Mouse (Mus musculus): Measurements from ENCODE around the gene Txnrd1. TPM values are rescaled to one million over a fixed set of nuclear protein-coding genes. Genes with fewer than 3 reads are reported as not detected.

The Txnrd1 gene
- polyA plus RNA-seq (2015; fragmentation: Nextera tagmentation; extraction: Ambion mirVana): 67.9 and 78.2 TPM in 2 replicates

DNA sequence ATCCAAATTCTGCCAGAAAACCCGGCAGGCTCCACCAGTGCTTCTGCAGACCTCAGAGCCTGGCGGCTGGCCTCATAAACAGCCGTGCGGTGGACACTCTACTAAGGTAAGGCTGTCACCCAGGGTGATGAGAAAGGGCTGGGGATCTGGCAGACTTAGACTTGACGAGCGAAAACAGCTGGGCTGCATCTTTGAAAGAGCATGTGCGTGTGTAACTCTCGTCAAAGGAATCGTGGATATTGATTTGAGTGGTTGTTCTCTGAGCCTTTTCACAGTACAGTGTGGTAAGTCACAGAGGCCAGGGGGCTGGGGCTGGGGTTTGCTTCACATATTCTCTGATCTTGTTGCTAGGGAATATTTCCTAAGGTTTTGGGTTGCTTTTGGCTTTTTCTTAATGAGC is at the start of gene Txnrd1:
Txnrd1 (plus strand) TSS at position 26 of the 400 bp plus-strand sequence.
- no peak within 1 kb of the TSS for H3K4me3 ChIP-seq (replicated peaks)
- no peak for DNase-seq
- 71% methylated on average over 9 of the region's 9 CpGs for WGBS (ENCODE audit: insufficient replicate concordance)

DNA sequence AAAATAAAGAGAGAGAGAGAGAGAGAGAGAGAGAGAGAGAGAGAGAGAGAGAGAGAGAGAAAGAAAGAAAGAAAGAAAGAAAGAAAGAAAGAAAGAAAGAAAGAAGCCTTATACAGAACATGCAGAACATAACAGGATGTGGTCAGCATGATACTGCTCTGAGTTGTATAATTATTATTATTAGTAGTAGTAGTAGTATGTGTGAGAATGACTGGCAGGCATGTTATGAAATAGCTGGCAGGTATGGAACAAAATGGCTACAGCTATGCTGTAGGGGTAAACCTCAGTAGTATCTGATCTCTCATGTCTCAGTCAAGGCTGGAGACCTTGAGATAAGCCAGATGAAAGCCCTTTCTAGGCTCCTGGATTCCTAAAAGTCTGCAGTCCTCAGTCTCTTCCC is 44.6 kb upstream of the Txnrd1 start:
- Histone ChIP-seq H3K27ac (no peak overlapping the region), H3K9ac (no peak overlapping the region), H3K27me3 (no peaks in the 10 kb centered on the region), H3K36me3 (no peaks in the 10 kb centered on the region), H3K4me2 (no peak overlapping the region), H3K4me1 (replicated peaks) (peaks cover 3% of the 10 kb centered on the region; the same call in 1 of the 2 replicates), H3K4me3 (replicated peaks) (no peak overlapping the region), H3K9me3 (replicated peaks) (no peaks in the 10 kb centered on the region)
- no peak for ATAC-seq (ENCODE audit: low read depth)
- no peak for DNase-seq

More for the DNA sequence above, at the start of gene Txnrd1:
- Histone ChIP-seq H3K4me1 (replicated peaks) (no peaks in the 10 kb centered on the region; the same call in 1 of the 2 replicates), H3K4me2 (no peak within 1 kb of the TSS), H3K9ac (no peak within 1 kb of the TSS), H3K27me3 (no peaks in the 10 kb centered on the region), H3K27ac (no peak within 1 kb of the TSS), H3K9me3 (replicated peaks) (no peaks in the 10 kb centered on the region), H3K36me3 (no peaks in the 10 kb centered on the region)
- no peak for ATAC-seq (ENCODE audit: low read depth)

DNA sequence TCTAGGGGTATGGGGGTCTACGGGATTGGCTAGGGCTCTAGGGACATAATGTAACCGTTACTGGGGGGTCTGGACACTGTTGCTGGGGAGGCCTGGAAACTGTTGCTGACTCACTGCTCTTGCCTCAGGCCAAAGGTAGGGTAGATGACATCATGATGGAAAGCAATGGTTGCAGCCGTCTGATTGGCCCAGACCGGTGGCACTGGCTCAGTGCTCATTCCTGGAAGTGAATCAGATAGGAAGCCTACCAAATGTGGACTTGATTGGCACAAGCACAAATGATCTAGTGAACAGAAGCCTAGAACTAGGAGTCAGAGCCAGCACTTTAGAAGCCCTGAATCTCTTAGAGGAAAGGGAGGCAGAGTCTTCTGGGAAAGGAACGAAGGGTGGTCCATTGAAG is 43.2 kb upstream of the Txnrd1 start:
- ATAC-seq (ENCODE audit: low read depth): no peak

DNA sequence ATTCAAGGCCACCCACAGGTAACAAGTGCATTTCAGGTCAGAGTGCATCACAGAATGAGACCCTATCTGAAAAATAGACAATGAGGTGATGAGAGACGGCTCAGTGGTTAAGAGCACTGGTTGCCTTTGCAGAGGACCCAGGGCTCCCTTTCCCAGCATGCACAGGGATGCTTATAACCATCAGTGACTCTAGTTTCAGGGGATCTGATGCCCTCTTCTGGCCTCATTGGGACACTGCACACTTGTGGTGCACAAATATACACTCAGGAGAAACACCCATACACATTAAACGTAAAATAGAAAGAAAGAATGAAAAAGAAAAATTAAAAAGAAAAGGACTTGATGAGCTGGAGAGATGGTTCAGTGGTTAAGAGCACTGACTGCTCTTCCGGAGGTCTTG is 42.0 kb upstream of the Txnrd1 start:
- H3K27me3 ChIP-seq: peaks cover 13% of the 10 kb centered on the region
- H3K9ac ChIP-seq: no peak overlapping the region
- WGBS (ENCODE audit: insufficient replicate concordance): 83% methylated on average over 3 of the region's 3 CpGs
- no peak overlapping the region for H3K4me2 ChIP-seq
- DNase-seq (no peak), ATAC-seq (ENCODE audit: low read depth) (no peak)
- H3K4me1 ChIP-seq (replicated peaks): peaks cover 20% of the 10 kb centered on the region
- H3K4me3 ChIP-seq (replicated peaks): no peak overlapping the region
- no peaks in the 10 kb centered on the region for H3K36me3 ChIP-seq
- H3K9me3 ChIP-seq (replicated peaks): no peaks in the 10 kb centered on the region
- no peak overlapping the region for H3K27ac ChIP-seq

More for the DNA sequence above, 43.2 kb upstream of the Txnrd1 start:
- Histone ChIP-seq H3K4me2 (no peak overlapping the region), H3K27me3 (peaks cover 6% of the 10 kb centered on the region), H3K27ac (no peak overlapping the region), H3K36me3 (no peaks in the 10 kb centered on the region), H3K9ac (no peak overlapping the region), H3K4me3 (replicated peaks) (no peak overlapping the region), H3K4me1 (replicated peaks) (peaks cover 11% of the 10 kb centered on the region), H3K9me3 (replicated peaks) (no peaks in the 10 kb centered on the region)
- DNase-seq: no peak
- 70% methylated on average over 5 of the region's 5 CpGs for WGBS (ENCODE audit: insufficient replicate concordance)

DNA sequence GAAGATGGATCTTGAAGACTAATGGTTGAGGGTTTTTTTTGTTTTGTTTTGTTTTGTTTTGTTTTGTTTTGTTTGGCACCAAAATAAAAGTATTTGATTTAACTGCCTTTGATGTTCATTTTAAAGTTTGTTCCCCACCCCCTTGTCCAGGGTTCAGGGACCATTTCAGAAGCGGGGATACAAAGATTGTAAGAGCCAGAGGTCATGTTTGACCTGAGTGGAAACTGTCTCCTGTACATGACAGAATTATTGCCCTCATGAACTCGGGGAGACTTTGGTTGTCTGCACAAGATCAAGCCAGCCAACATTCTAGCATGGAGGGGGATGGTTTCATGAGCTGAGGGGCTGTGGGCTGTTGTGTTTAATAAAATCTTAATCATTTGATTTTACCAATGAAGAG is 41.4 kb upstream of the Txnrd1 start:
- Histone ChIP-seq H3K4me2 (no peak overlapping the region), H3K4me3 (replicated peaks) (no peak overlapping the region), H3K27ac (0 out of 2 replicates have a peak overlapping the region, but pooled peaks have one; percentile 25), H3K4me1 (replicated peaks) (peaks cover 26% of the 10 kb centered on the region), H3K9ac (no peak overlapping the region), H3K36me3 (no peaks in the 10 kb centered on the region), H3K27me3 (peaks cover 19% of the 10 kb centered on the region), H3K9me3 (replicated peaks) (no peaks in the 10 kb centered on the region)
- 47% methylated on average over 2 of the region's 2 CpGs for WGBS (ENCODE audit: insufficient replicate concordance)
- DNase-seq (no peak), ATAC-seq (ENCODE audit: low read depth) (no peak)

DNA sequence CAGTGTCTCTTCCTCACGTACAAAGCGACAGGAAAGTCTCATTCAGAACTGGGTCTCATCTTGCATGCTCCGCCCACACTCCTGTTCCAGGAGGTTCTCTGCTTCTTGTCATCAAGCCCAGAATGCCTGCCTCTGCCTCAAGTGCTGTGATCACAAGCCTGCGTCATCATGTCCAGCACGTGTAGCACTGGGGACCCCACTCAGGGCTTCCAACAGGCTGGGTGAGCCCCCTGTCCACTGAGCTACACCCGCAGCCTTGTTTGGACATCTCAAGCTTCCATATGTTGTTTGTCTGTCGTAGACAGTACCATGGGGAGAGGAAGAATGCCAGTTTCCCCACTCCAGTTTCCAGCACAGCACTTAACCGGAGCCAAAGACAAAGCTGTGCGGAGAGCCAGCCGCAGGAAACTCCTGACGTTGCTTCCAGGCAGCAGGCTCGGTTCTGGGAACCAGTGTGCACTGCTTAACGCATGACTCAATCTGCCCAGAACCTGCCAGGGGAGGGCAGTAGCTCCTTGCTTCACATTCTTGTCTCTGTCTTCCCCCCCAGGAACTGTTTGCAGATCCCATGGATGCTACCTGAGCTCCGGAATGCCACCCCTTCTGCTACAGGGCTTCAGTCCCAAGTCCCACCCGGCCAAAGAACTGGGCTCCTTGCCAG is 38.5 kb upstream of the Txnrd1 start:
- Histone ChIP-seq H3K27me3 (peaks cover 19% of the 10 kb centered on the region), H3K4me1 (replicated peaks) (peaks cover 26% of the 10 kb centered on the region), H3K4me2 (peak overlapping the region; percentile 37), H3K27ac (no peak overlapping the region), H3K9me3 (replicated peaks) (no peaks in the 10 kb centered on the region), H3K36me3 (no peaks in the 10 kb centered on the region), H3K4me3 (replicated peaks) (no peak overlapping the region), H3K9ac (no peak overlapping the region)
- DNase-seq (no peak), ATAC-seq (ENCODE audit: low read depth) (peak; percentile 28; the same call in 1 of the 2 replicates)
- WGBS (ENCODE audit: insufficient replicate concordance): 17% methylated on average over 15 of the region's 15 CpGs

DNA sequence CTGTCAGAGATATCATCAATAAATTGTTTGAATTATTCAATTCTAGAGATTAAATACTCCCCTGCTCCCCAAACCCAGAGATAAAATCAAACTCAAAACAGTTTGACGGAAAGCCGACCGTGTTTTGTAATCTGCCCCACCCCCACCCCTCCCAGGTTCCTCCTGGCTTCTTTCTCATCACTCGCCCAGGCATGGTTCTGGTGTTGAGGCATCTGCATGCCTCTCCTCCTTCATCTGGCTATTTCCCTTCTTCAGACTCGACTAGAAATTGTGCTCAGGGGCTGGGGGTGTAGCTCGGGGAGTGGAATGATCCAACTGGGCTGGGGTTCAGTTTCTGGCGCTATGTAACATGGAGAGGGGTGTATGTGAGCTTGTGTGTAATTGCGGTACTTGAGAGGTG is 38.0 kb upstream of the Txnrd1 start:
- ATAC-seq (ENCODE audit: low read depth) (no peak), DNase-seq (no peak)
- Histone ChIP-seq H3K4me1 (replicated peaks) (peaks cover 23% of the 10 kb centered on the region), H3K4me2 (peak overlapping the region; percentile 37), H3K9me3 (replicated peaks) (no peaks in the 10 kb centered on the region), H3K27me3 (peaks cover 19% of the 10 kb centered on the region), H3K9ac (no peak overlapping the region), H3K36me3 (no peaks in the 10 kb centered on the region), H3K27ac (no peak overlapping the region), H3K4me3 (replicated peaks) (no peak overlapping the region)
- 27% methylated on average over 8 of the region's 8 CpGs for WGBS (ENCODE audit: insufficient replicate concordance)

DNA sequence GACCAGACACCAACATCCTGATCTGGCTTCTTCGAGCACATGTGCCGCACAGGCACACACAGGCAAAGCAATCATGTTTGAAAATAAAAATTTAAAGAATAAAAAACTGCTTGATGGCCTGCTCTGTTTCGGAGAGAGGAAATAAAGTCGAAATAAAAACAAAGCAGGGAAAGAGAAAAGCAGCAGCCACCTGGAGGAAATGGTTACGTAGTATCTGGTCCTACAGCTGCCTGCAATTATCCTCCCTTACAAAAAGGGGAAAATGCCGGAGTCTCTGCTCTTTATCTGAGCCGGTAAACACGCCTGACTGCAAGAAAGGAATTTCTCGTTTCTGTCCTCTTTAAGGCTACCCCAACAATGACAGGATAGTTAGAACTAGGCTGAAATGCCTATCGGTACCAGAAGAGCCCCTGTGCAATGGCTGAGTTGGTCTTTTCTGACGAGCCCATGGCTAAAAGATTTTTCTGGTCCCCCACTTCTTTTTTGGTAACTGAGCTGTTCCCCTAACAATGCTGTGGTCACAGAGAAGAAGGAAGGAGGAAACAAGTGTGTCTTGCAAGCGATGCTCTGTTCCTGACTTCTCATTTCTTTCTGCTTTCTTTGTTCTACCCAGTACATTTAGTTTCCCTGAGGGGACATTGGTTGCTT is 37.2 kb upstream of the Txnrd1 start:
- H3K4me2 ChIP-seq: no peak overlapping the region
- H3K36me3 ChIP-seq: no peaks in the 10 kb centered on the region
- 20% methylated on average over 12 of the region's 12 CpGs for WGBS (ENCODE audit: insufficient replicate concordance)
- peaks cover 19% of the 10 kb centered on the region for H3K27me3 ChIP-seq
- DNase-seq: no peak
- peaks cover 23% of the 10 kb centered on the region for H3K4me1 ChIP-seq (replicated peaks)
- no peak overlapping the region for H3K9ac ChIP-seq
- H3K9me3 ChIP-seq (replicated peaks): no peaks in the 10 kb centered on the region
- H3K27ac ChIP-seq: no peak overlapping the region
- H3K4me3 ChIP-seq (replicated peaks): no peak overlapping the region
- ATAC-seq (ENCODE audit: low read depth): no peak

DNA sequence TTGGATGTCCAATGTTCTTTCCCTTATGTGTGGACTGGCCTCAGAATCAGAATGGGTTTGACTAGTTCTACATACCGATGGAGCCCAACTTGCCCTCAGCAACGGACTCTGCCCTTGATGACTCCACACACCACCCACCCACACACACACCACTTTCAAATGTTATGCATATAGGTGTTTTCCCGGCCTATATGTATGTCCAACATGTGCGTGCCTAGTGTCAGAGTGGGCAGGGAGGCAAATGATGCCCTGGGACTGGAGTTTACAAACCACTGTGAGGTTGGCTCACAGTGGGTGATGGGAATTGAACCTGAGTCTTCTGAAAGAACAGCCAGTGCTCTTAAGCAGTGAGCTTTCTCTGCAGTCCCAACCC is 36.6 kb upstream of the Txnrd1 start:
- H3K4me1 ChIP-seq (replicated peaks): peaks cover 23% of the 10 kb centered on the region
- H3K9me3 ChIP-seq (replicated peaks): no peaks in the 10 kb centered on the region
- H3K27me3 ChIP-seq: peaks cover 19% of the 10 kb centered on the region
- H3K4me3 ChIP-seq (replicated peaks): no peak overlapping the region
- WGBS (ENCODE audit: insufficient replicate concordance): 54% methylated on average over 4 of the region's 4 CpGs
- H3K27ac ChIP-seq: no peak overlapping the region
- H3K4me2 ChIP-seq: no peak overlapping the region
- H3K9ac ChIP-seq: no peak overlapping the region
- DNase-seq (no peak), ATAC-seq (ENCODE audit: low read depth) (no peak)
- H3K36me3 ChIP-seq: no peaks in the 10 kb centered on the region

DNA sequence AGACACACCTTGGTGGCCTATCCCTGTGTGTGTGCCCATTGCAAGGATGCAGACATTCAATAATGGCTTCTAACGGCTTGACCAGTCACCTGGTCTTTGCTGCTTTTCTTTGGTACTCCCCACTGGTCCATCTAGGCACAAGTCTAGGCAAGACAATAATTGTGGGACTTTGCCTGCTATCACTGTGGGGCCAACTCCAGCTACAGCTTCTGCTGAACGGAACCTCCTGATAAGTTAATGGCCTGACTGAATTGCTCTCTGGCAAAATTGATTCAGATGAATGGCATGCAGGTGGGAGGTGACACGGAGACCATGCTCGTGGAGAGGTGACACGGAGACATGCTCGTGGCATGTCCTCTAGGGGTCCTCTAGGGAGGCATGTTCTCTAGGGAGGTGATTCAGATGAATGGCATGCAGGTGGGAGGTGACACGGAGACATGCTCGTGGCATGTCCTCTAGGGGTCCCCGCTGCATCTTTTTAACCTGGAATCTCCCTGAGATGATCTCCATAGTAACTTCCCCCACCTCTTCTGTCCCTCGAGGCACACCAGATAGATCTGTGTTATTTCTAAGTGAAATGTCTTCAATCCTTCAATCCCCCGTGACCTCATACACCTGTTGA is 35.3 kb upstream of the Txnrd1 start:
- Histone ChIP-seq H3K9ac (no peak overlapping the region), H3K4me1 (replicated peaks) (peaks cover 23% of the 10 kb centered on the region), H3K27ac (no peak overlapping the region), H3K9me3 (replicated peaks) (no peaks in the 10 kb centered on the region), H3K27me3 (peaks cover 19% of the 10 kb centered on the region), H3K4me2 (no peak overlapping the region), H3K4me3 (replicated peaks) (no peak overlapping the region), H3K36me3 (no peaks in the 10 kb centered on the region)
- 43% methylated on average over 11 of the region's 11 CpGs for WGBS (ENCODE audit: insufficient replicate concordance)
- DNase-seq (no peak), ATAC-seq (ENCODE audit: low read depth) (no peak)

DNA sequence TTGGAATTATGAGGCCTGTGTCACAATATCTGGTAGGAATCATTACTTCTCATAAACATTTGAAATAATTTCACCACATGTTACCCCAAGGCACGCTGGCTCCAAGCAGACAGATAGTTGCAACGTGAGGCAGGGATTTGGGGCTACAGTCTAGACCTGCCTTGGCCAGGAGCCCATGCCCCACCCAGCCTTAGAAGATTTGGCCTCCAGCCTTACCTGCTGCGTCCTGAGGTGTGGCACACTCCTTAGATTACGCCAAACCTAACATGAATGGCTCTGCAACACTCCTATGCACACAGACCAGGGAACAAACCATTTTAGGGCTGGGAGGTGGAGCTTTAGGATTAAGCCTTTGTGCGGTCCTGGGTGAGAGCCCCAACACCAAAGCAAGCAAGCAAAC is 33.7 kb upstream of the Txnrd1 start:
- Histone ChIP-seq H3K4me1 (replicated peaks) (peaks cover 19% of the 10 kb centered on the region), H3K27ac (no peak overlapping the region), H3K36me3 (no peaks in the 10 kb centered on the region), H3K27me3 (peaks cover 16% of the 10 kb centered on the region), H3K4me3 (replicated peaks) (no peak overlapping the region), H3K4me2 (no peak overlapping the region), H3K9me3 (replicated peaks) (no peaks in the 10 kb centered on the region), H3K9ac (no peak overlapping the region)
- ATAC-seq (ENCODE audit: low read depth) (no peak), DNase-seq (no peak)
- WGBS (ENCODE audit: insufficient replicate concordance): 73% methylated on average over 5 of the region's 5 CpGs
